Mouse (Mus musculus) T-helper 1 cell (primary cell): ENCODE measurements at regions not wholly inside any gene's neighbourhood (a gene's known extent, or its start where the extent isn't known, plus 50 kb on each side); places are given as distances from the start of the nearest gene placed in this dataset.

Source experiments
- in situ Hi-C: fragments of 300-600 bp; cut with MboI, MseI; formaldehyde crosslinking; loops from one replicate; pipeline ENCODE4 v1.15.1; 2025; ENCODE audit warnings: high pct_unique_total_duplicates

GRCm38 (mm10) chr11:56165759-56166158 lies 124.9 kb upstream of the Nmur2 start:
- in situ Hi-C loops, result no loop called here

DNA sequence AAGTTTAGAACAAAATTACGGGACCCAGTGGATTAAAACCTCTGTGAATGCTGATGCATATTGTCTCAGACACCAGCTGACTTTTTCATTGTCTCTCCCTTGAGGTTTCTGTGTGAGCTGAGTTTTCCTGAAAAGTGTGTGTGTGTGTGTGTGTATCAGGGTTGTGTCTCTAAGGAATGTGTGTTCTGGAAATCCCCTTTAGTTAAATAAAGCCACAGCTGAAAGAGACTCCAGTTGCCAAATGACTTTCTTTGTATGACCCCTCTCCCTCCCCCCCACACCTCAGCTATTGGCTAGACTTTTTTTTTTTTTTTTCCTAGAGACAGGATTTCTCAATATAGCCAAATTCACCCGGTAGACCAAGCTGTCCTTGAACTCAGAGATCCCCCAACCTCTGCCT lies 119.5 kb upstream of the Nmur2 start:
- in situ Hi-C loops, result no loop called here

GRCm38 (mm10) chr11:56159412-56160074 lies 118.7 kb upstream of the Nmur2 start:
- in situ Hi-C loops, result no loop called here

GRCm38 (mm10) chr11:56150825-56151342 lies 110.1 kb upstream of the Nmur2 start:
- in situ Hi-C loops, result no loop called here

DNA sequence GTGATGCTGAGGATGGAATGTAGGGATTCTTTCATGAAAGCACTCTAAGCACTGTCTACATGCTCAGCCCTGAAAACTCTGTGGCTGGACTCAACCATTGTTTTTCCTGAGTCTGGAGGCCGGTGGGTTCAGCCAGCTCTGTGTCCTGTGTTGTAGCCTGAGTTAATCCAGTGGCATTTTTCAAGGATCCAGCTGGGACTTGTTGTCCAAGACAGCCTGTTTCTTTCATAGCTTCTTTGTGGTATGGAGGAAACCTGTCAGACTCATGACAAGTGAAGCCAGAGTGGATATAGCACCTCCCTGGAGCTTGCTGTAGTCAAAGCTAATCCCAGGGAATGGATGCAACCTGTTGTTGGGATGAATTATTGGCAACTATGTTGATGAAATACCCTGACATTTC lies 108.9 kb upstream of the Nmur2 start:
- in situ Hi-C loops, result loop anchor here (25.0 kb wide), 1 partner anchor 1163 kb away; no protein-coding TSS in a partner anchor

DNA sequence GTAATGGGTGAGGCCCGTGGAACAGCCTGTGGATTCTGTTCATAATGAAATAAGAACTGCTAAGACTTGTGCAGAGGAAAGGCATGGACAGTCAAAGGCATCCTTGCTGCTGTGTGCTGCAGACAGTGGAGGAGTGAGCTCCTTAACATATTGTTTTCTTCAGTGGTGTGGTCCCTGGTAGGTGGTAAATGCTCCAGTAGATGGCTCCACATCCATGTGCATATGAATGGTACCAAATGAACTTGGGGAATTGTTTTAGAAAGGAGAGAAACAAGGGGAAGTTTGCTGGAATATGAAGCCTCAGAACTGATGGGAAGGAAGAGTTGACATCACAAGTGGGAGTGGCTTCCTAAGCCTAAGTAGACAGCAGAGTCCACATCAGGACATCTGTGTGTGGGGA lies 108.1 kb upstream of the Nmur2 start:
- in situ Hi-C loops, result loop anchor here (25.0 kb wide), 1 partner anchor 1163 kb away; no protein-coding TSS in a partner anchor

- in situ Hi-C loops, result loop anchor here (25.0 kb wide), 1 partner anchor 1166 kb away; no protein-coding TSS in a partner anchor
These were observed 105.9 kb upstream of the Nmur2 start for GRCm38 (mm10) chr11:56146708-56147107.

DNA sequence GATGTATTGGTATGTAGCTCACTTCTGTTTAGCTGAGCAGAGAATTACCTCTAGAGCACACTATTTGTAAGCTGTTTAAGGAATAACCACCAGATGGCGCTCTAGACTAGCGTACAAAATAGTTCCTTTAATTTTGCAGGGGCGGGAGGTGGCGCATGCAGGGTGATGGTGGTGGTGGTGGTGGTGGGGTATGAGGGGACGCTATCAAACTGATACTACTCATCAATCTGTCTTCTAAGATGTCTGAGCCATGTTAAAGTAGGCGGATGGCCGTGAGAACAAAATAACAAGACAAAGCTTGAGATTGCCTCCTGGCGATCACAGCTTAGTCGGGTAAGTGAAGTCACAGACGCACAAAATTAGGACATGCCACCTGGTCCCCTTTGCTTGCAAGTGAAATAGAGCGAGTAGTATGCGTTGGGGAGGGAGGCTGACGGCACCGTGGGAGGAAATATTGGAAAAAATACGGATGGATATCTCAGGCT lies 90.6 kb upstream of the Nmur2 start:
- in situ Hi-C loops, result loop anchor here (25.0 kb wide), 1 partner anchor 1181 kb away; no protein-coding TSS in a partner anchor

- in situ Hi-C loops, result no loop called here
These were observed 75.9 kb upstream of the Nmur2 start for GRCm38 (mm10) chr11:56116553-56117232.

DNA sequence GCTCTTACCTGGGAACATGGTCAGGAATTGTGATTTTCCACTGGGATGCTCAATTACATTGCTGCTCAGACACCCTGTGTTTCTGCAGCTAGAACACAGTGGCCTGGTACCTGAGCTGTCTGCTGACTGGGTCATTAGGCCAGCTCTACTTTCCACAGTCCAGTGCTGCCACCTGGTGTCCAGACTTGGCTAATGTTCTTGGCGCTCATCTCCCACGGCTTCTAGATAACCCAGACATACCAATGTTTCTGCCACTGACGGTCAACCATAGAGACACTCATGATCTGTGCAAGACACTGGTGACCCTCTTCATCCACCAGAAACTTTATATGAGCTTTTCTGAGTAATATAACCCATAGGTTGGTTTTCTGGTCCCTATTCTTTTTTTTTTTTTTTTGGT lies 67.1 kb upstream of the Nmur2 start:
- in situ Hi-C loops, result loop anchor here (5.0 kb wide), 1 partner anchor 586 kb away; no protein-coding TSS in a partner anchor

DNA sequence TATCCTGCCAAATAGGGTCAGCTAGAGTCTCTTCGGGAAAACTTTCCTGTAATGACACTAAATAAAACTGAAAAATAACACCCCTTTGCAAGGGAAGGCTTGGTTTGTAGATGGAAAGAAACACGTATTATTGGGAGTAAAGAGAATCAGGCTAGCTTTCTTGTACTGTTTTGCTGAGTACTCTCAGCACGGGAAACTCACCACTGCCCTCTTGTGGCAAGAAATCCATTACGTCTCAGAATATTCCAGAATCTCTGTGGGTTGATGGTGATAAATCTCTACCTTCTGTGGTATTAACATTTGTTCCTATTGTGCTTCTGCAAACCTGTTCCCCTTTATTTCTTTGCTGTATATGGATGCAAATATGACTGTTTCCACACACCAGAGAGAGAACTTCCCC lies 64.8 kb upstream of the Nmur2 start:
- in situ Hi-C loops, result loop anchor here (5.0 kb wide), 1 partner anchor 583 kb away; no protein-coding TSS in a partner anchor

DNA sequence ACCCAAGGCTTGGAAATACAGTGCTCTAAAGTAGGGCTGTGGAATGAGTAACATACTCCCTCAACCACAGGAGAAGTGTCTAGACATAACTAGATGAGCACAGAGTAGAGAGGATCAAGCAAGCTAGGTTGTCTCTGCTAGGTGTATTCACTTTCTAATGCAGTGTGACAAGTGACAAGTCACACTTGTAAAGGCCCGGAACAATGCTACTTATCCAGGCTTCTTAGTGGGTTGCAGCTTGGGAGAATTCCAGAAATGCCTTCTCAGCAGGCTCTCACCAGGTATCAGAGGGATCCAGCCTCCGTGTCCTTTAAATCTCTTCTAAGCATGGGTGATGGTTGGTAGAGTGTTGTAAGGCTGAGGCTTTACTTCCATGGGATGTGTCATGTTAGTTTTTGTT lies 52.1 kb upstream of the Nmur2 start:
- in situ Hi-C loops, result no loop called here
